Mouse (Mus musculus): ENCODE data around the gene 2310007B03Rik. TPM values are rescaled to one million over a fixed set of nuclear protein-coding genes. Genes with fewer than 3 reads are reported as not detected.

2310007B03Rik gene
- polyA plus RNA-seq, 1 experiment: 75.8 TPM

DNA sequence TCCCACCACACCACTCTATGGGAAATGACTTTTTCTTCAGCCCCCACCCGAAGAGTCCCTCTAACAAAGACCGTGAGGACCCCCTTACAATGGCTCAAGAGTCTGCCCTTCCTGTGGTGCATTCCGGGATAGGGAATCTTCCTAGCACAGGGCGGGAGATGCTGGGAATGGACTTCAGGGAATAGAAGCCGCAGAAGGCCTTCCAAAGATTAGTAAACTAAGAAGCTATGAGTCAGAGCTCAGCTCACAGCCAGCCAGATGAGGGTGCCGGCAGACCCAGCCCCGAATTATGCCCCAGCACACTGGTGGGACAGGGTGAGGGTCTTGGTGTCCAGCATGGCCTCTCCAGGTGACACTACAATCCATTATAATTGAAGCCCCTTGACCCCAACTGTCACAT, 21.5 kb upstream of the 2310007B03Rik start:
- WGBS: 83% methylated on average over 7 of the region's 7 CpGs
- Histone ChIP-seq H3K4me1 (ENCODE audit: control insufficient read depth, insufficient read depth, low read length) (no peaks in the 10 kb centered on the region; the same call in 1 of the 2 replicates), H3K4me3 (replicated peaks; ENCODE audit: extremely low read depth, low read depth, low read length) (no peak overlapping the region)
- TF ChIP-seq CTCF (IDR thresholded peaks at IDR 0.05; ENCODE audit: insufficient read depth, low read length) (no peak), POLR2A (IDR thresholded peaks at IDR 0.05; ENCODE audit: borderline replicate concordance, extremely low read depth, low read depth, low read length) (no peak)
- no peak for DNase-seq

DNA sequence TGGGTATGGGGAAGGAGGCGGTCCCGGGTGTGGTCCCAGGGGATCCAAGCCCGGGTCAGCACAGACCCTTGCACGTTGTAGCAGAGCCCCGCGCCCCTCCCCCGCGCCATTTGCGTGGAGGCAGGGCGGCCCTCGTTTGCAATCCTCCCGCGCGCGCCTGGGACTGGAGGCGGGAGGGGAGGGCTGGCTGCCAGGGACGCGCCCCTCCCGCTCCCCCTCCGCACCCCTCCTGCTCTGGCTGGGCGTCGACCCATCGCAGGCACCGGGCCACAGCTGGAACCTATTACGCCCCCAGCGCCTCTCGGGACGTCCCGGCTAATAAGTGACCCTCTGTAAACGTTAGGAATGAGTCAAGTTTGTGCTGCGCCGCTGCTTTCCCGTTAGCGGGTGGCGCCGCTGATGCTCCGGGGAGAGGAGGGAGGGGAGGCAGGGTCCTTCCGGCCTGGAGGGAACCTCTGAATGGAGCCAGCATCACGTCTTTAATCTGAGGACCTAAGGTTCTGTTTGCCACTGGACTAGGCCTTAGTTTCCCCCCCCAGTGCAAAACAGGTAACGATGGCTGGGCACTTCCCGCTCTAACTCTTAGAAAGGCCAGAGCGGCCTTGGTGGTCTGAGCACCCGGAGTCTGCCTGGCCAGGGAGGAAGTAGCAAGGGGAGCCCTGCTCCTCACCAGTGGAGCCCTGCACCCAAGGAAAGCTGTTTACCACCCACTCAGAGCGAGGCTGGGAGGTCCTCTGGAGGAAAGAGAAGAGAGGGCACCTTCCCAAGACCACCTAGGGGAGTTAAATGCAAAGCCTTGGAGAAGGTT, 16.0 kb upstream of the 2310007B03Rik start:
- 7% methylated on average over 42 of the region's 44 CpGs for WGBS
- DNase-seq: peak; percentile 36
- TF ChIP-seq POLR2A (IDR thresholded peaks at IDR 0.05; ENCODE audit: borderline replicate concordance, extremely low read depth, low read depth, low read length): no peak
- no peak for TF ChIP-seq CTCF (IDR thresholded peaks at IDR 0.05; ENCODE audit: insufficient read depth, low read length)
- no peaks in the 10 kb centered on the region for H3K4me1 ChIP-seq (ENCODE audit: control insufficient read depth, insufficient read depth, low read length)
- no peak overlapping the region for H3K4me3 ChIP-seq (replicated peaks; ENCODE audit: extremely low read depth, low read depth, low read length)

DNA sequence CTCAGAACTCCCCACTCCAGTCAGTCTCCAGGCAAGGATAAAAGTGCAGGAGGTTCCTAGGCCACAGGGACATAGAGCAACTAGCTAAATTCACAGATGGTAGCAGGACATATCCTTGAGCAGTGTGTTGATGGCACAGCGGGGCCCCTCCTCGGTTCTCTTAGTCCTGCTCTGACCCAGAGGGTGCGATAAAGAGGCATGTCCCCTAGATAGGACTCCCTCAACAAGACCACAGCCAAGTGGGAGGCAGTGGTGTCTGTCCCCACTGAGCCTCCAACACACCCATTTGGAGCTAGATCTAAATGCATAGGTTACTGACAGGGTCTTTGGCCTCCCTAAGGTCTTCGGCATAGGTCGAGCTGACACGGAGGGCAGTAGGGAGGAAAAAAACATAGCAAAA, 15.1 kb upstream of the 2310007B03Rik start:
- no peaks in the 10 kb centered on the region for H3K4me1 ChIP-seq (ENCODE audit: control insufficient read depth, insufficient read depth, low read length)
- no peak for TF ChIP-seq CTCF (IDR thresholded peaks at IDR 0.05; ENCODE audit: insufficient read depth, low read length)
- no peak for TF ChIP-seq POLR2A (IDR thresholded peaks at IDR 0.05; ENCODE audit: borderline replicate concordance, extremely low read depth, low read depth, low read length)
- H3K4me3 ChIP-seq (replicated peaks; ENCODE audit: extremely low read depth, low read depth, low read length): no peak overlapping the region
- 37% methylated on average over 6 of the region's 6 CpGs for WGBS
- DNase-seq: no peak

DNA sequence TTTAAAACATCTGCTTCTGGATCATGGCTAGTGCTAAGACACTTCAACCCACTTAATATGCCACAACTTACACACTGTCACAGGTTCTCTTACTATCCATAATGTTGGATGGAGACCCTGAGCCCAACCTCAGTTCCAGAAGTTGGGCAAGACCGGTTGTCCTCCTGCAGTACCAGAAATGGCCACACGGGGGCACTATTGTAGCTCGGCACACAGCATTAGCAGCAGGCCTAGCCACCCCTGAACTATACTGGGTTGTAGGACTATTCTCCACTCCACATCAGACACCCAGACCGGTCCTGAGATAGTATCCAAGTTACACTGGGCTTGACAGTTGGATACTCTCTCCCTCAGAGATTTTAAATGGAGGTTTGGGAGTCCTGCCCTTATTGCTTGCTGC, 13.7 kb upstream of the 2310007B03Rik start:
- peak; percentile 82 for DNase-seq
- Histone ChIP-seq H3K4me3 (replicated peaks; ENCODE audit: extremely low read depth, low read depth, low read length) (no peak overlapping the region), H3K4me1 (ENCODE audit: control insufficient read depth, insufficient read depth, low read length) (no peaks in the 10 kb centered on the region)
- TF ChIP-seq CTCF (IDR thresholded peaks at IDR 0.05; ENCODE audit: insufficient read depth, low read length) (peak; percentile 96), POLR2A (IDR thresholded peaks at IDR 0.05; ENCODE audit: borderline replicate concordance, extremely low read depth, low read depth, low read length) (no peak)
- WGBS: under 1% methylated on average over 4 of the region's 4 CpGs

DNA sequence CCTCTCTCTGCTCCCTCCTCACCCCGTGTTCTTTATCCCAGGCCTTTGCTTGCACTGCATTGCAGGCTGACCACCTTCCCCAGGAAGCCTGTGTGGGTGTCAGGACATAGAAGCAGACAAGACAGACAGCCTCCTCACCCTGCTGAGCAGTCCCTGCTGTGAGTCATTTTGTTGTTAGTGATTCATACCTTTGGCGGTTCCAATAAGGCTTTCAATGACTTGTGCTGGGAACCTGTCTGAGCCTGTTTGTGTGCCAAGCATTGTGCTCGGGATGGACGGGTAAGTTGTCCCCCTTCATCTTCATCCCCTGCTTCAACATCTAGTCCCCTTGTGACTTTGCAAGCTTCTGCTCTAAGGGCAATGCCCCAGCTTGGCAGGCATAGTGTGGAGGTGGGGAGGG, 12.9 kb upstream of the 2310007B03Rik start:
- no peak for TF ChIP-seq POLR2A (IDR thresholded peaks at IDR 0.05; ENCODE audit: borderline replicate concordance, extremely low read depth, low read depth, low read length)
- TF ChIP-seq CTCF (IDR thresholded peaks at IDR 0.05; ENCODE audit: insufficient read depth, low read length): no peak
- 46% methylated on average over 4 of the region's 4 CpGs for WGBS
- Histone ChIP-seq H3K4me1 (ENCODE audit: control insufficient read depth, insufficient read depth, low read length) (no peaks in the 10 kb centered on the region), H3K4me3 (replicated peaks; ENCODE audit: extremely low read depth, low read depth, low read length) (no peak overlapping the region)
- DNase-seq: no peak

DNA sequence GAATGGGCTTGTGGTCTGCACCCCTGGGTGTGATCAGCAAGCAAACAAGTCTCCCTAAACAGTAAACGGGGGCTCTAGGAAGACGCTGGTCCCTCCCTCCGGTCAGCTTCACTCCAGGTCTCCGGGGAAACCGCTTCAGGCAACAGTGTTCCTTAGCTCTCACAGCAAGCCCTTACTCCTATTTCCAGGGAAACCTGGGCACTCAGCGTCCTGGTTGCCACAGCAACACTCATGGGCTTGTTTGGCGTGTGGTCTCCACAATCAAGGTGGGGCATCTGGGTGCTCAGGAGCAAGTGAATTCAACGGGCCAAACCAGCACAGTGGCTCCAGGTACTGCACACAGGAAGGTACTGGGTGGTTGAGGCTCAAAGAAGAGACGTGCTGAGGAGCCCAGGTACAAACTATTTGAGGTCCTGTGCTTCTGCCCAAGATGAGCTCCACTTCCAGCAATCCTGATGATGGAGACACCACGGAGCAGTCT, 7.6 kb upstream of the 2310007B03Rik start, which contains the start of gene Crocc2:
TSS of gene Crocc2 (plus strand) at position 431 of the 481 bp plus-strand sequence.
- DNase-seq: no peak
- 51% methylated on average over 10 of the region's 10 CpGs for WGBS
- Histone ChIP-seq H3K4me1 (ENCODE audit: control insufficient read depth, insufficient read depth, low read length) (no peaks in the 10 kb centered on the region), H3K4me3 (replicated peaks; ENCODE audit: extremely low read depth, low read depth, low read length) (no peak within 1 kb of the TSS)
- no peak for TF ChIP-seq CTCF (IDR thresholded peaks at IDR 0.05; ENCODE audit: insufficient read depth, low read length)
- TF ChIP-seq POLR2A (IDR thresholded peaks at IDR 0.05; ENCODE audit: borderline replicate concordance, extremely low read depth, low read depth, low read length): no peak

DNA sequence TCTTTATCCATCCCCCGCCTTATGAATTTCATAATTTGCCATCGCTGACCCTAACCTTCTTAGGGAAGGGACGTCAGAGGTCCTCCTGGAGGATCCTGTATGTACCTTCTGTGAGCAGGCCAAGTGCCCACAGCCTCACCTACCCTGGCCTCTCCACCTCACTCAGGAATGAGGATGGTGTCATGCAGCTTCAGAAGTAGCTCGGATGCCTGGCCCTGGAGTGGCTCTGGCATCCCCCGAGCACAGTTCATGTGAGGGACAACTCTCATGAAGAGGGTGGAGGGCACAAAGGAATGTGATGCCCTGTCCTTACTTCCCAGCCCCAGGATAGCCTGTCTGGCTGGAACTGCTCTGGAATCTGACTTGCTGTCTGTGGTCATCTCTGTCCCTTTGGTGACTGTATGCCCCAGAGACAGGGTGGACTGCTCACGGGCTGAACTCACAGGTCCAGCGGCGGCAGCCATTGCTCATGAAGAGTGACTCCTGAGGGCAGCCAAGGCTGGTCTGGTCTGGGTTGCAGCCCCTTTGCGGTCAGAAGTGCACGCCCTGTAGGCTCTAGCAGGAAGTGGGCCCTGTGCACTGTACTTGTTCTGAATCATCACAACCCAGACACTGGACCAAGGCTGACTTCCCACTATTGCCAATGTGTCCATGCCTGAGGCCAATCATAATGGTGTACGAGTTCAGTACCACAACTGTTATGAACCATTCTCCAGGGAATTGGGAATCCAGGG, 5.8 kb upstream of the 2310007B03Rik start:
- no peak for DNase-seq

DNA sequence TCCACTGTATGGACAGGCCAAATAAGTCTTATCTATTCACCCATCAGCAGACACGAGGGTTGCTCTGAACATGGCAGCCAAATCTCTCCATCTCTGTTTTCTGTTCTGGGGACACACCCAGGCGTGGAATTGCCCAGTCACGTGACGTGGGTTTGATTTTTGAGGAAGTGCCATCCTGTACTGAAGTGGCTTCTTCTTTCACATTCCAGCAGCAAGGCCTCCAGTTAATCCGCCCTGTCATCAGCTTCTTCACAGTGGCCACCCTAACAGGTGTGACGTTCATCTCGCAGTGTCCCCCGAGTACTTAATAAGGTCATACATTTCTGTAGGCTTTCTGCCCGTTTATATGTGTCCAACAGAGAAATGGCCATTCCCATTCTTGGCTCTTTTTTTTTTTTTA, 4.7 kb upstream of the 2310007B03Rik start:
- TF ChIP-seq CTCF (IDR thresholded peaks at IDR 0.05; ENCODE audit: insufficient read depth, low read length) (no peak), POLR2A (IDR thresholded peaks at IDR 0.05; ENCODE audit: borderline replicate concordance, extremely low read depth, low read depth, low read length) (no peak)
- Histone ChIP-seq H3K4me3 (replicated peaks; ENCODE audit: extremely low read depth, low read depth, low read length) (no peak overlapping the region), H3K4me1 (ENCODE audit: control insufficient read depth, insufficient read depth, low read length) (no peaks in the 10 kb centered on the region)
- WGBS: 57% methylated on average over 9 of the region's 9 CpGs
- no peak for DNase-seq

More for the DNA sequence above, 5.8 kb upstream of the 2310007B03Rik start:
- no peak overlapping the region for H3K4me3 ChIP-seq (replicated peaks; ENCODE audit: extremely low read depth, low read depth, low read length)
- H3K4me1 ChIP-seq (ENCODE audit: control insufficient read depth, insufficient read depth, low read length): no peaks in the 10 kb centered on the region
- WGBS: 67% methylated on average over 11 of the region's 11 CpGs
- no peak for TF ChIP-seq POLR2A (IDR thresholded peaks at IDR 0.05; ENCODE audit: borderline replicate concordance, extremely low read depth, low read depth, low read length)
- TF ChIP-seq CTCF (IDR thresholded peaks at IDR 0.05; ENCODE audit: insufficient read depth, low read length): no peak

DNA sequence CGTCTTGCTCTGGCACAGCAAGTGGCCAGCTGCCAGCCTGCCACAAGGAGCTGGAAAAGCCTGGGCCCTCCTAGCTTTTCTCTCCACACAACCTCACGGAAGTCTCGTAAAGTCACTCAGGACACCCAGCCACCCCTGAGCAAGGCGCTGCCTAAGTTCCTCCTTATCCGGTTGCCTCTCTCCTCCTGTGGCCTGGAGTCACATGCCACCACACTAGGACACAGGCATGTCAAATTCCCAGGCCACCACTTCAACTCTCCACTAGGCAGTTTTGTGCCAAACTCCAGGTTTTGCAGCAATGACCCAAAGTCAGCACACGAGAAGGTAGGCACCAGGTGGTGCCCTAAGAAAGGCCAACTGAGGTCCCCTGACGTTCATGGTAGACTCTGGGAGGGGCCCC, 1.8 kb upstream of the 2310007B03Rik start:
- no peak for TF ChIP-seq POLR2A (IDR thresholded peaks at IDR 0.05; ENCODE audit: borderline replicate concordance, extremely low read depth, low read depth, low read length)
- no peak for DNase-seq
- H3K4me3 ChIP-seq (replicated peaks; ENCODE audit: extremely low read depth, low read depth, low read length): no peak overlapping the region
- no peaks in the 10 kb centered on the region for H3K4me1 ChIP-seq (ENCODE audit: control insufficient read depth, insufficient read depth, low read length)
- WGBS: 65% methylated on average over 7 of the region's 7 CpGs
